9 mouse cellular contexts compared by ENCODE assay signal in genomic region chr13:85863745-85864144, GRCm38 (mm10).
"Had no signal": no experiment of that assay in that cellular context is flagged by ENCODE, and none has a peak within 500 bp of the region (broad histone marks: within the 10 kb centered on the region; RNA-seq: fewer than 3 reads in every experiment).

No protein-coding gene starts in this region.

- DNase-seq: kidney, adult 8-10 months; kidney, postnatal 25 days; lung, embryonic 14.5 days; lung, postnatal 10 days; lung, postnatal 4 days; midbrain, embryonic 14.5 days; right cerebral cortex, adult 18-20 months; right cerebral cortex, postnatal 25 days; thymus, postnatal 4 days had no signal
